Mouse (Mus musculus): ENCODE measurements at regions not wholly inside any gene's neighbourhood (a gene's known extent, or its start where the extent isn't known, plus 50 kb on each side); places are given as distances from the start of the nearest gene placed in this dataset.

- no peak for TF ChIP-seq TAL1 (IDR thresholded peaks at IDR 0.05; ENCODE audit: low read length)
- TF ChIP-seq GATA1 (IDR thresholded peaks at IDR 0.05; ENCODE audit: low read length), result no peak
These were observed 75.9 kb downstream of the Gm13691 start for GRCm38 (mm10) chr2:84066151-84066693.

All from erythroblast, embryonic 14.5 days (primary cell).